Mouse (Mus musculus): Measurements from ENCODE around the gene Cacnb4.

Gene Cacnb4

DNA sequence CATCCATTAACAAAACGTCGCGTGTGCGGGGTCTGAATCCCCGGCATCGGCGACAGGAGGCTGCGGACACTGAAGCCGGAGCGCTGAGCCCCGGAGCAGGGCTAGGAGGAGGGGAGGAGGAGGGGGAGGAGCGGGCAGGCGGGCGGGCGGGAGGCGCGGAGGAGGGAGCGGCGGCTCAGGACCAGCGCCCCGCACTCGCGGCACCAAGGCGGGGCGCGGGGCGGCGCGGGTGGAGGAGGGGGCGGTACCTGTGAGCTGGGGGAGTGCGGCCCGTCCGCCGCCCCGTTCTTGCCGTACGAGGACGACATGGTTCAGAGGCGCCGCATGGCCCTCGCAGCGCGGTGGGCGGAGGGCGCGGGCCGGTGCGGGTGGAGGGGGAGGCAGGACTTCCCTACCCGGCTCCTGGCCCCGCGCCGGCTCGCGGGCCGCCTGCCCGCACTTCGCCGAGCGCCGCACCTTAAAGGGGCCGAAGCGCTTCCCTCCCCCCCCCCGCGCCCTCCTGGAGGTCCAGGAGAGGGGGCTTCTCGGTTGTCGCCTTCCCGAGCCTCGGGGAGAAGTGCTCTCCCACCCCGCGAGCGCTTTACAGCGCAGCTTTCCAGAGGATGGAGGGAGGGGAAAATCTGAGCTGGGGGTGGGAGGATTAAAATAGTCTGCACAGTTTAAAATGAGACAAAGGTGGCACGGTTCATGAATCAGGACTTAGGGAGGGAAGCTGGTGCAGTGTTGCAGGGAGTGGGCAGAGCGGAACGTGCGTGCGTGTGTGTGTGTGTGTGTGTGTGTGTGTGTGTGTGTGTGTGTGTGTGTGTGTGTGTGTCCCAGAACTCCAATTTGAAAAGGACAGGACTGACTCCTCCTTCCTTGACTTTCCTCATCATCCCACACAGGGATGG is at the start of gene Cacnb4:
TSS of gene Cacnb4 (minus strand) at position 809 of the 890 bp plus-strand sequence.
- peak; percentile 76 for ATAC-seq (ENCODE audit: insufficient number of reproducible peaks, low FRiP score, low TSS enrichment)

DNA sequence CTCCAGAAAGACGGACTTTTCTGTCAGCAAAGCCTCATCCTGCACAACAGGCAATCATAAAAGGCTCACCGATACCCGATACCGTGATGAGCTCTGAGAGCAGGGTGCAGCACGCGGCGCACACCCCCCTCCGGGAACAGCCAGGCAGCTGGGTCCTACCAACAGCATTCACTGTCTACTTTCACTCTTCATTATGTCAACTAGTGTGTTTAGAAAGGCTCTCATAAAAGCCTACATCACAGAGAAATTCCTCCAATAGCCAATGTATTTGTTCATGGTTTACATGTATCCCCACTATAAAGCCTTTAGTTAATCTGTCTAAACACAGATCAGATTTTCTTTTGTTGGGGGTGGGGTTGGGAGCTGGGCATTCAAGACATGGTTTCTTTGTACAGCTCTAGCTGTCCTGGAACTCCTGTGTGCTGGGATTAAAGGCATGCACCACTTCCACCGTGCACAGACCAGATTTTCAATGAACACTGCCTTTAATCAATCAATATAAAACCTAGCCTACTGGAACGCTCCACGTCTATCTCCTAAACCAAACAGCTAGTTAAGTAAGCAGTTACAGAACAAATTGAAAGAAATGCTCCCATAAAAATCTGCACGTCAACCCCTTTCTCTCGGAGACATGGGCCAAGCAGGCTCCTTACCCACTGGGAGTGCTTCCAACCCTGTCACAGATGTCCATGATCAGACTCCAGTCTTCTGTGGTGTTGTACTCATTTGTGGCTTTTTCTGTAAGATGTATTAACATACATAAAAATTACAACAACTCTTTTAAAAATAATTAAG is 43.8 kb upstream of the Cacnb4 start:
- no peak for ATAC-seq (ENCODE audit: insufficient number of reproducible peaks, low FRiP score, low TSS enrichment)

DNA sequence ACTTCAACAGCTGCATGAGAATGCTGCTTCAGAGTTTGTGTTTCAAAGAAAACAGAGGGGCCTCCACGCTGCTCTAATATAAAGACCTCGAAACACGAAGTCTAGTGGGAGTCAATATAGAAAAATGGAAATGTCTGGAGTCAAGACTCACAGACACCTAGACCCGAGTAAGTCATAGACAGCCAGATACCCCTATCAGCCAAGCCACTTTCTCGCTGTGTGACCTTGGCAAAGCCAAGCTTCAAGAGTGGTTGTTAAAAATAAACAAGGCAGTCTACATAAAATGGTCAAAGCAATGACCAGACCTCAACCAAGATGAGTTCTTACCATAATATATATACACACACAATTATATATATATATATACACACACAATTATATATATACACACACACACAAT is 40.4 kb upstream of the Cacnb4 start:
- ATAC-seq (ENCODE audit: insufficient number of reproducible peaks, low FRiP score, low TSS enrichment) = no peak

- ATAC-seq (ENCODE audit: insufficient number of reproducible peaks, low FRiP score, low TSS enrichment) = no peak
Observed at GRCm38 (mm10) chr2:52715538-52715937, 38.9 kb upstream of the Cacnb4 start.

DNA sequence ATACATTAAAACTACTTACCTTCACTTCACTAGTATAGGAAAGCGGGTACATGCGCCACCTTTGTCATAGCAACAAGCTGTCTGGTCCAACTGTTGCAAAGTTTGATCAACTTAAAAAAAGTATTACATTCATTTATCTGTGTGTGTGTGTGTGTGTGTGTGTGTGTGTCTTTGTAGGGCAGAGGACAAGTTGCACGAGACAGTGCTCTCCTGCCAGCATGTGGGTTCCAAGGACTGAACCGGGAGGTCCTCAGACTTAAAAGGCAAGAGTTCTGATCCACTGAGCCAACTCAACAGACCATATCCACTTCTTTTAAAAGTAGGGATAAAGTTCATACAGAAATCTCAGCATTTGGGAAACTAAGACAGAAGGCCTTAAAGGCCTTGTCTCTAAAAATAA is 37.5 kb upstream of the Cacnb4 start:
- no peak for ATAC-seq (ENCODE audit: insufficient number of reproducible peaks, low FRiP score, low TSS enrichment)

GRCm38 (mm10) chr2:52710804-52711203 is 34.2 kb upstream of the Cacnb4 start:
- no peak for ATAC-seq (ENCODE audit: insufficient number of reproducible peaks, low FRiP score, low TSS enrichment)

DNA sequence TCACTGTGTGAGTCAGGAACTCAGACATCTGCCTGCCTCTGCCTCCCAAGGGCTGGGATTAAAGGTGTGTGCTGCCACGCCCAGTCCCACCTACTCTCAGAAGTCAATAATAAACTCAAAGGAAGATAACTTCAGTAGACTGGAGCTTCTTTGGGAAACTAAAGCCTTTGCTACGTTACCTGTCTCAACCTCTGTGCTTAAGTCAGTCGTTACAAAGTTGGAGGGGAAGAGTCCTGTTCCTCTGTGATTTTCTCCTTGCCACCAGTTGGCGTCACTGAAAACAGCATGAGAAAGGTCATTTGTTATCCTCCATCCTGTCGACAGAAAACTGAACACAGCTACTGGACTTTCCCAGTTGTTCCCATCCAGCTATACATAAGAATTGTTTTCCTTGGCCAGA is 32.8 kb upstream of the Cacnb4 start:
- no peak for ATAC-seq (ENCODE audit: insufficient number of reproducible peaks, low FRiP score, low TSS enrichment)

GRCm38 (mm10) chr2:52701368-52702036 is 24.9 kb upstream of the Cacnb4 start:
- no peak for ATAC-seq (ENCODE audit: insufficient number of reproducible peaks, low FRiP score, low TSS enrichment)

DNA sequence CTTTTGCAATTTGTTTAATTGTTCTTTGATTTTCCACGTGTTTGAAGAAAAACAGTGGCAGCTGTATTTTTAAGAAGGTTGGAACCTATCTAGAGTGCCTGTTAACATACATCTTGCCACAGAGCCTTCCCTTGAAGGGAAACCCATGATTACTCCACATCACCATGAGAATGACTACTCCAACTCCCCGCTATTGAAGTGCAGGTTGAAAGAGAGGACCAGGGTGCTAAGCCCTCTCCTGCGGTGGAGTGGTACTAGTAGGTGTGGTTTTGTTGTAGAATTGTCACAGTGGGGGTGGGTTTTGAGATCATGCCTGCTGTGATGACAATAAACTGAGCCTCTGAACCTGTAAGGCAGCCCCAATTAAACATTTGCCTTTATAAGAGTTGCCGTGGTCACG is 23.7 kb upstream of the Cacnb4 start:
- no peak for ATAC-seq (ENCODE audit: insufficient number of reproducible peaks, low FRiP score, low TSS enrichment)

DNA sequence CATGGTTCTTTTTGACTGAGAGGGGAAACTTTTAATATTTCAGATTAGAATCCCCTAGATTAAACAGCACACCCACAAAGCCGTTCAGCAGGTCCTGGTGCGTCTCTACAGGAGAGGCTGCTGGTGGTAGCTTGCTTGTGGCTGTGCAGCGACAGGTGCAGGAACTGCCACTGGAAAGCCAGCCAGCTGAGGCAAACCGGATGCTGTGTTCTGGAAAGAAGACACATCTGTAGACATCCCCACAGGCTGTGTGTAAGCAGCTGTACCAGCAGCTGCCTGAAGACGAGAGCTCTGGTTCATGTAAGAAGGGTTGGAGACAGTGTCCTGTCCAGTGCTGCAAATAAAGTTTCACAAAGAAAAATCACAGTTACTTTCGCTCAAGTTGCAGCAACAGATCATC is 18.0 kb upstream of the Cacnb4 start:
- ATAC-seq (ENCODE audit: insufficient number of reproducible peaks, low FRiP score, low TSS enrichment) = no peak

DNA sequence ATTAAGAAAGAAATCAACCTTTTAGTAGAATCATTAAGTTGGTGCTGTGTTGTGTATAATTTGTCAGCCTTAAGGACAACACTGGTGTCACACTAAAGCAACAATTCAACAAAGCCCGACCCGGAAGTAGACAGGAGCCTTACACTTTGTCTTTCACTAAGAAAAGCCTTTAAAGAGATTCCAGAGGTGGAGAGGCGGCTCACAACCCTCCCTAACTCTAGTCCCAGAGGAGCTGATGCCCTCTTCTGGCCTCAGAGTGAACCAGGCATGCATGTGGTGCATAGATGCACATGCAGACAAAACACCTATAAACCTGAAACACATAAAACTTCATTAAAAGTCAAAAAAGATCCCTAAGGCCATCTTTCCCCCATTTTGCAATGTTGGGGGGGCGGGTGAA is 15.1 kb upstream of the Cacnb4 start:
- ATAC-seq (ENCODE audit: insufficient number of reproducible peaks, low FRiP score, low TSS enrichment) = no peak

GRCm38 (mm10) chr2:52686601-52687000 is 10.0 kb upstream of the Cacnb4 start:
- no peak for ATAC-seq (ENCODE audit: insufficient number of reproducible peaks, low FRiP score, low TSS enrichment)

DNA sequence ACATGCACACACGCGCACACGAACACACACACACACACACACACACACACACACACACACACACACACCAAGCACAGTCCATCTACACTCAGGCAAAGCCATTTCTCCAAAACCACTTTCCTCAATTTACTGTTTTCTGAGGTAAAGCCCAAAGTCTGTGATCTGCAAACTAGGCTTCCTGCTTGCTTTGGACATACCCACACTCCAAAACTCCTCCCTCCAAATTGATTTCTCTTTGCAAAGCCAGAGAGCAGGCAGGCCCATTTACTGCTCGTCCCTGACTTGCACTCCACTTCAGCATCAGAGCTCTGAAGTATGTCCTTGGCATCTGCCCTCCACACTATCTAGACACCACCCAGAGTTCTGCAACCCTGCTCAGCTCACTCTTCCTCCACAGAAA is 958 bp upstream of the Cacnb4 start:
- ATAC-seq (ENCODE audit: insufficient number of reproducible peaks, low FRiP score, low TSS enrichment) = no peak

DNA sequence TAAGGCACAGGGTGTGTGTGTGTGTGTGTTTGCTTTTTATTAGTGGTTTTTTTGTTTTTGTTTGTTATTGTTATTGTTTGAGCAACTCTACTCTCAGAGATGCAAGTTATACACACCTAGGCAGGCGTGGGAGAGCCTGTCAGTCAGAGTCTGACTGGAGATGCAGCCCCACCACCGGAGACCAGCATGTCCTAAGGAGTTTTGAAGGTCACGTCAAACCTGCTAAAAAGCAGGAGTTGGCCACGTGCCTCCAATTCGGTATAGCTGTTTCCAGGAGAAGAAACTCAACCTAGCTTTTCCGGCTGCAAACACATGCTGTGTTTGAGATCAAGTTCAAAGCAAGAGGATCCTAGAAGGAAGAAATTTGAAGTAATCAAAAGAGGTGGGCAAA is 277 bp upstream of the Cacnb4 start:
- peak; percentile 13; the same call in 1 of the 2 replicates for ATAC-seq (ENCODE audit: insufficient number of reproducible peaks, low FRiP score, low TSS enrichment)

DNA sequence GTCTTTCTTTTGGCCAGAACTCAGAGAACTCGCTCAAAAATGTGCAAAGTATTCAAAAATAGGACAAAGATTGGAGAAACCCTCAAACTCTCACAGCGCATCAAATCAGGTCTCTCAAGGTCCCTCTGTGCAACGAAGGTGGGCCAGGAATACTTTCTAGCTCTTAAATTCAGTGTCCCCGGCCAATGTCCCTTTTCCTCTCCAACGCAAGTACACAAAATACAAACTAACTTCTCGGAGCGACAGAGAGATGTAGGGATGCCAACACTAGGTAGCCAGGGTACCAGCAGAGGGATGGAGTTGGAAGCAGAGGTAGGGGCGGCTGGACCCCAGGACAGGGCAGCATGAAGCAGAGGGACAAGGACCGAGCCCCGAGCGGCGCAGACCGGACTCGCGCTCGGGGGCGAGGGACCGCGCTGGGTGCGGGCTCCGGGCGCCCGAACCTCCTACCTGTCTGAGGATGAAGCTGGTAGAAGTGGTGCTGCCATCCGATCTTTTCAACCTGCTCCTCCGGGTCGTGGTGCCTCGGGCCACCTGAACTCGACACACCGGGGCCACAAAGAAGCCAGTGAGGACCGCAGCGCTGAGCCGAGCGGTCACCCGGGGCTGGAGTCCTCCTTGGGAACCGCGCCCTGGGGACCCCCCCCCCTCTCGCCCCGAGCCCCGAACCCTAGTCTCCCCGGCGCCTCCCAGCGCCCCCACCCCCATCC is 1.2 kb downstream of the Cacnb4 start:
- peak; percentile 26 for ATAC-seq (ENCODE audit: insufficient number of reproducible peaks, low FRiP score, low TSS enrichment)

DNA sequence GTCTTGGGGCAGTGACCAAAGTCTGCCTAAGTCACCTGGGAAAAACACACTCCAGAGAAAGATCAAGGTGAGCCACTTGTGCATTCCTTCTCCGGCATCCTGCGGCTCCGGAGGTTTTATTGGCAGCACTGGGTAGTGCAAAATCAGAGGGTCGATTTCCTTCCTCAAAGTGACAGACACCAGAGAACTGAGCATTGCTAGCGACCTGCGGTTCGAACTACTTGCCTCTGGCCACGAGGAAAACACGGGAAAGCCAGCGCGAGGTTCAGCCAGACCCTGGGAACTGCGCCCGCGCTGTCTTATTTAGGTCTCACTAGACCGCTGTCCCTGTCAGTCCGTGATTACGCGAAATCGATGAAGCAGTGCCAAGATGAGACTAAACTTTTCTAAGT is 1.7 kb downstream of the Cacnb4 start:
- no peak for ATAC-seq (ENCODE audit: insufficient number of reproducible peaks, low FRiP score, low TSS enrichment)

DNA sequence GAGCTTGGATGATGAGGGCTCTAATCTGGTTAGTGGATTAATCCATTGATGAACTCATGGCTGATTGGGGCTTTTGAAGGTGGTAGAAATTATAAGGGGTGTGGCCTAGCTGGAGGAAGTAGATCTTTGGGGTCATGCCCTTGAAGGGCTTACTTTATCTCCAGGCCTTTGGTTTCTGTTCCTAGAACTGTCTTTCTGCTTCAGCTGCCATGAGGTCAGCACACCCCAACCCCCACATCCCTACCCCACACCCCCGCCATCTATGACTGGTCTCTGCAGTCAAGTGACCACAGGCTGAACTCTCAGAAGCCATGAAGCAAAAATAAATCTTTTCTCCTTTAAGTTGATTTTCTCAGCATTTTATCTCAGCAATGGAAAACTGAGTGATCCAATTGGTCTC is 3.5 kb downstream of the Cacnb4 start:
- no peak for ATAC-seq (ENCODE audit: insufficient number of reproducible peaks, low FRiP score, low TSS enrichment)

GRCm38 (mm10) chr2:52670733-52671132 is 5.9 kb downstream of the Cacnb4 start:
- 0 out of 2 replicates have a peak, but pooled peaks have one; percentile 42 for ATAC-seq (ENCODE audit: insufficient number of reproducible peaks, low FRiP score, low TSS enrichment)

DNA sequence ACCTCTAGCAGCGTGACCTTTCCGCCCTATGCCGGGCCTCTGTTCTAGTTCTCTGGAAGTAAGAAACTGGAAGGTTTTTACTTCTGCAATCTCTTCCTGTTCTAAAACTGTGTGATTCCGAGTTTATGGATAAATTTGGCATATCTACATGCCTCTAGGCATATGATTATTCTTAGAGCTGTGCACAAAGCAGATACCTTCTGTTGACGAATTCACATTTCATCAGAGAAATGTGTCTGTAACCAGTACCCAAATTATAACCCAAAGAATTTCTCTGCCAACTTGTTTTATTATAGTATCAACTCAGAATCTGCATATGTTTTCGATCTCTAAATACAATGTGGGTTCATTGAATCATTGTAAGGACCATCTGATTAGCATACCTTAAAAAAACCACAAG is 8.2 kb downstream of the Cacnb4 start:
- ATAC-seq (ENCODE audit: insufficient number of reproducible peaks, low FRiP score, low TSS enrichment) = no peak

DNA sequence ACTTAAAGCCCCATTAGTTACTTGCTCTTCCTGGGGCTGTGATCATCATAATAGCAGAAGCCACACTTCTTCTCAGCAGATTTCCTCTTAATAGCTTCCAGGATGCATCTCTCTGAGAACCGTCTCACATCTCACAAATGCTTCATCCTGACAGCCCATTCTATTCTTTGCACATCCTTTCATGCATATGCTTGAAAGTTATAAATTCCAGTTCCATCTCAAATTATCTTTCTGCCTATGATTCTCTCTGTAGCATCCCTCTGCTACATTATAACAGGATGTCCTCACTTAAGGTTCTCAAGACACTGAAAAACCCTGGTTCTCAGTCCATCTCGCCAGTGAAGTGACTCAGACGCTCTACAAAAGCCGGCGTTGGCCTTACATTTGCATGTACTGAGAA is 19.9 kb downstream of the Cacnb4 start:
- no peak for ATAC-seq (ENCODE audit: insufficient number of reproducible peaks, low FRiP score, low TSS enrichment)
